Mouse (Mus musculus): Measurements from ENCODE around the gene Hunk.

DNA sequence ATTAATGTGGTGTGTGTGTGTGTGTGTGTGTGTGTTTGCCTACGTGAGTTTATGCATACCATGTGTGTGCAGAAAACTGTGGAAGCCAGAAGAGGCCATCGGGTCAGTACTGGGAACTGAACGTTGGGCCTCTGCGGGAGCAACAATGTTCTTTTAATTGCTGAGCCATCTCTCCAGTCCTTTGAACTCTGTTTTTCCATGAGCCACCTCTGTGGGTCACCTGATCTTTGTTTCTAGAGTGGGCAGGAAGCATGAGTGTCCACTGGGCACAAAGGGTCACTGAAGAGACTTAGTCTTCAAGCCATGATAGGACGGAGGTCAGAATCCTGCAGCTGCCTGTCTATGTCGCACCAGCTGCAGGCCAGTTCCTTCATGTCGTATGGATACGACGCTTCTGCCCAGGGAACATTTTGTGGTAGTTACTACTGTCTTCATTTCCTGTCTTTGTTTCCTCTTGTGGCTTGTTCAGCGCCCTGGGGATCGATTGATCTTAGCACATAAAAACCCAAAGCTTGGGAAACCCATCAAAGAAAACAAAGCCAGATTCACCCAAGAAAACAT lies 10.3 kb downstream of the Hunk start:
- no peak for TF ChIP-seq POLR2A (IDR thresholded peaks at IDR 0.05; ENCODE audit: borderline replicate concordance, control insufficient read depth, low read depth, low read length)
- no peak for TF ChIP-seq CTCF (IDR thresholded peaks at IDR 0.05; ENCODE audit: control insufficient read depth, insufficient read depth, low read length)

Data from bone marrow, adult 2 months (tissue).